ENCODE assay signal across 20 mouse cellular contexts in genomic region chr2:180087472-180087871, GRCm38 (mm10). TPM values are rescaled to one million over a fixed set of nuclear protein-coding genes. Genes with fewer than 3 reads are reported as not detected.
DNase-seq lines count a peak whose midpoint lies in the region; ATAC-seq and TF ChIP-seq lines count a peak whose summit lies in the region.
"Had no signal": no experiment of that assay in that cellular context is flagged by ENCODE, and none has a peak within 500 bp of the region (broad histone marks: within the 10 kb centered on the region; RNA-seq: fewer than 3 reads in every experiment).

No protein-coding gene starts in this region.

- no peaks in the 10 kb centered on the region for H3K27me3 ChIP-seq in kidney, postnatal 0 days (ENCODE audit: insufficient read depth, low read length)
- no peaks in the 10 kb centered on the region for H3K27me3 ChIP-seq in kidney, embryonic 16.5 days (ENCODE audit: insufficient read depth, low read length)
- H3K27me3 ChIP-seq in lung, postnatal 0 days (replicated peaks; ENCODE audit: insufficient read depth, low read length), result no peaks in the 10 kb centered on the region
- H3K27me3 ChIP-seq in stomach, postnatal 0 days (ENCODE audit: control insufficient read depth, insufficient read depth, low read length), result no peaks in the 10 kb centered on the region
- H3K27me3 ChIP-seq: embryonic facial prominence, embryonic 13.5 days; hindbrain, embryonic 15.5 days; lung, embryonic 15.5 days had no signal

- no peak overlapping the region for H3K9ac ChIP-seq in kidney, postnatal 0 days (ENCODE audit: low read depth, low read length)
- no peak overlapping the region for H3K9ac ChIP-seq in kidney, embryonic 16.5 days (replicated peaks; ENCODE audit: low read length)
- H3K9ac ChIP-seq in lung, postnatal 0 days (replicated peaks; ENCODE audit: low read depth), result no peak overlapping the region
- no peak overlapping the region for H3K9ac ChIP-seq in stomach, postnatal 0 days (ENCODE audit: low read length)
- H3K9ac ChIP-seq: embryonic facial prominence, embryonic 13.5 days; hindbrain, embryonic 15.5 days; limb, embryonic 13.5 days; lung, embryonic 15.5 days had no signal

- H3K9me3 ChIP-seq in kidney, postnatal 0 days (replicated peaks; ENCODE audit: low read length), result no peaks in the 10 kb centered on the region
- H3K9me3 ChIP-seq in kidney, embryonic 16.5 days (ENCODE audit: low read length), result peaks cover 3% of the 10 kb centered on the region; the same call in 1 of the 2 replicates
- H3K9me3 ChIP-seq in lung, postnatal 0 days (ENCODE audit: low read length), result no peaks in the 10 kb centered on the region
- H3K9me3 ChIP-seq in stomach, postnatal 0 days (ENCODE audit: control insufficient read depth, low read length), result no peaks in the 10 kb centered on the region
- H3K9me3 ChIP-seq: embryonic facial prominence, embryonic 13.5 days; hindbrain, embryonic 15.5 days; limb, embryonic 13.5 days; lung, embryonic 15.5 days had no signal

- no peak for TF ChIP-seq EP300 in lung, postnatal 0 days (IDR thresholded peaks at IDR 0.05)
- TF ChIP-seq EP300 in stomach, postnatal 0 days (optimal IDR thresholded peaks at IDR 0.05), result no peak

- 90% methylated on average over 4 of the region's 4 CpGs for WGBS in kidney, postnatal 0 days
- WGBS in kidney, embryonic 16.5 days, result 78% methylated on average over 4 of the region's 4 CpGs
- 85% methylated on average over 4 of the region's 4 CpGs for WGBS in lung, postnatal 0 days
- WGBS in stomach, postnatal 0 days, result 87% methylated on average over 4 of the region's 4 CpGs

- H3K36me3 ChIP-seq in kidney, postnatal 0 days (ENCODE audit: insufficient read depth, low read length), result 0 out of 2 replicates have a peak, but pooled peaks cover 4% of the 10 kb centered on the region
- H3K36me3 ChIP-seq in kidney, embryonic 16.5 days (ENCODE audit: insufficient read depth, low read length), result peaks cover 9% of the 10 kb centered on the region
- H3K36me3 ChIP-seq in lung, postnatal 0 days (ENCODE audit: insufficient read depth, low read length), result no peaks in the 10 kb centered on the region
- H3K36me3 ChIP-seq in stomach, postnatal 0 days (ENCODE audit: control insufficient read depth, insufficient read depth, low read length), result peaks cover 4% of the 10 kb centered on the region; the same call in 1 of the 2 replicates
- H3K36me3 ChIP-seq: lung, embryonic 15.5 days had no signal

- no peak for DNase-seq in kidney, postnatal 0 days (ENCODE audit: low spot score)
- DNase-seq in lung, postnatal 0 days (ENCODE audit: low spot score), result no peak
- DNase-seq in lung, postnatal 25 days (ENCODE audit: low spot score), result no peak
- DNase-seq in ZHBTc4 (ENCODE audit: low read depth, low spot score), result peak; percentile 45
- DNase-seq in stomach, postnatal 0 days (ENCODE audit: low spot score), result no peak
- no peak for DNase-seq in heart, postnatal 36 days
- DNase-seq: adrenal gland, postnatal 14 days; cerebellum, adult 2 months; heart, postnatal 10 days; kidney, adult 9 months; right cerebral cortex, postnatal 14 days; thymus, postnatal 14 days had no signal

- ATAC-seq in kidney, postnatal 0 days (replicated peaks; ENCODE audit: low FRiP score, low read depth), result no peak
- ATAC-seq in kidney, embryonic 16.5 days (ENCODE audit: low FRiP score, low TSS enrichment), result no peak
- ATAC-seq in lung, postnatal 0 days, result no peak
- ATAC-seq in stomach, postnatal 0 days (ENCODE audit: low FRiP score, low TSS enrichment), result no peak
- ATAC-seq: activated CD4-positive, CD25-positive, alpha-beta regulatory T cell, adult 4 months had no signal

- no peaks in the 10 kb centered on the region for H3K4me1 ChIP-seq in kidney, postnatal 0 days (replicated peaks; ENCODE audit: insufficient read depth, low read length)
- peaks cover 20% of the 10 kb centered on the region for H3K4me1 ChIP-seq in kidney, embryonic 16.5 days (ENCODE audit: insufficient read depth, low read length)
- H3K4me1 ChIP-seq in lung, postnatal 0 days (ENCODE audit: insufficient read depth, low read depth, low read length), result no peaks in the 10 kb centered on the region
- no peaks in the 10 kb centered on the region for H3K4me1 ChIP-seq in stomach, postnatal 0 days (replicated peaks; ENCODE audit: control insufficient read depth, insufficient read depth)
- H3K4me1 ChIP-seq: lung, embryonic 15.5 days had no signal

- peak; percentile 30; the same call in 1 of the 2 replicates for TF ChIP-seq CTCF in kidney, postnatal 0 days (IDR thresholded peaks at IDR 0.05; ENCODE audit: low read depth)
- TF ChIP-seq CTCF in lung, postnatal 0 days (IDR thresholded peaks at IDR 0.05), result peak; percentile 39
- TF ChIP-seq CTCF in stomach, postnatal 0 days (IDR thresholded peaks at IDR 0.05; ENCODE audit: low read depth), result peak; percentile 47

- no peak overlapping the region for H3K27ac ChIP-seq in kidney, postnatal 0 days
- no peak overlapping the region for H3K27ac ChIP-seq in kidney, embryonic 16.5 days (ENCODE audit: low read length)
- H3K27ac ChIP-seq in lung, postnatal 0 days (ENCODE audit: low read length), result no peak overlapping the region
- H3K27ac ChIP-seq in stomach, postnatal 0 days (replicated peaks), result no peak overlapping the region
- H3K27ac ChIP-seq: embryonic facial prominence, embryonic 13.5 days; hindbrain, embryonic 15.5 days; limb, embryonic 13.5 days; lung, embryonic 15.5 days had no signal

- no peak overlapping the region for H3K4me3 ChIP-seq in kidney, postnatal 0 days (replicated peaks; ENCODE audit: low read depth, low read length)
- no peak overlapping the region for H3K4me3 ChIP-seq in kidney, embryonic 16.5 days (ENCODE audit: low read length)
- H3K4me3 ChIP-seq in lung, postnatal 0 days (ENCODE audit: low read depth, low read length), result no peak overlapping the region
- H3K4me3 ChIP-seq in stomach, postnatal 0 days (ENCODE audit: low read depth, low read length), result no peak overlapping the region
- H3K4me3 ChIP-seq: embryonic facial prominence, embryonic 13.5 days; hindbrain, embryonic 15.5 days; limb, embryonic 13.5 days; lung, embryonic 15.5 days had no signal

- intact Hi-C loops in heart, postnatal 36 days (cut with DNase I), result no loop called here

- no peak overlapping the region for H3K4me2 ChIP-seq in kidney, postnatal 0 days (ENCODE audit: low read length)
- no peak overlapping the region for H3K4me2 ChIP-seq in kidney, embryonic 16.5 days (replicated peaks; ENCODE audit: low read depth, low read length)
- no peak overlapping the region for H3K4me2 ChIP-seq in lung, postnatal 0 days (replicated peaks; ENCODE audit: low read depth, low read length)
- no peak overlapping the region for H3K4me2 ChIP-seq in stomach, postnatal 0 days (replicated peaks; ENCODE audit: low read depth)
- H3K4me2 ChIP-seq: embryonic facial prominence, embryonic 13.5 days; hindbrain, embryonic 15.5 days; limb, embryonic 13.5 days; lung, embryonic 15.5 days had no signal

RNA-seq across cellular contexts. Expression of gene Hrh3, which starts 16.8 kb away (rescaled TPM):
- polyA plus RNA-seq in kidney, postnatal 0 days (2015; fragmentation: Nextera tagmentation; extraction: Ambion mirVana), result not detected in 2 replicates
- not detected in 2 replicates for polyA plus RNA-seq in kidney, embryonic 16.5 days (2015; fragmentation: Nextera tagmentation; extraction: Ambion mirVana)
- polyA plus RNA-seq in lung, postnatal 0 days (2015; fragmentation: Nextera tagmentation; extraction: Ambion mirVana), result 0.14 TPM in 1 of 2 replicates, not detected in the other
- 0.05 TPM in 1 of 2 replicates, not detected in the other for polyA plus RNA-seq in stomach, postnatal 0 days (2015; fragmentation: Nextera tagmentation; extraction: Ambion mirVana)
- under 1 TPM in 1 of 2 experiments, not detected in 1; 0.19 TPM for total RNA-seq in heart, postnatal 36 days (2021)
- total RNA-seq: adrenal gland, postnatal 14 days; gastrocnemius, adult 18-20 months; heart, postnatal 10 days; megakaryocyte-erythroid progenitor cell, adult 5-6 weeks had no signal
- polyA plus RNA-seq: activated CD4-positive, CD25-positive, alpha-beta regulatory T cell, adult 4 months; limb, embryonic 13.5 days; lung, embryonic 15.5 days had no signal

RNA-seq across cellular contexts. Expression of gene Mtg2, which starts 17.1 kb away (rescaled TPM):
- 18.6 and 19.3 TPM in 2 replicates for polyA plus RNA-seq in kidney, postnatal 0 days (2015; fragmentation: Nextera tagmentation; extraction: Ambion mirVana)
- polyA plus RNA-seq in kidney, embryonic 16.5 days (2015; fragmentation: Nextera tagmentation; extraction: Ambion mirVana), result 27.3 and 29.6 TPM in 2 replicates
- 18.7 and 18.9 TPM in 2 replicates for polyA plus RNA-seq in lung, postnatal 0 days (2015; fragmentation: Nextera tagmentation; extraction: Ambion mirVana)
- polyA plus RNA-seq in stomach, postnatal 0 days (2015; fragmentation: Nextera tagmentation; extraction: Ambion mirVana), result 13.9 and 14.0 TPM in 2 replicates
- total RNA-seq in heart, postnatal 36 days (2021), result 10 to 100 TPM; 27.1 to 30.0 TPM

RNA-seq across cellular contexts. Expression of gene Osbpl2, which starts 31.6 kb away (rescaled TPM):
- 33.4 and 34.7 TPM in 2 replicates for polyA plus RNA-seq in kidney, postnatal 0 days (2015; fragmentation: Nextera tagmentation; extraction: Ambion mirVana)
- 35.2 and 36.3 TPM in 2 replicates for polyA plus RNA-seq in kidney, embryonic 16.5 days (2015; fragmentation: Nextera tagmentation; extraction: Ambion mirVana)
- 35.3 and 36.1 TPM in 2 replicates for polyA plus RNA-seq in lung, postnatal 0 days (2015; fragmentation: Nextera tagmentation; extraction: Ambion mirVana)
- polyA plus RNA-seq in stomach, postnatal 0 days (2015; fragmentation: Nextera tagmentation; extraction: Ambion mirVana), result 46.4 and 50.4 TPM in 2 replicates
- total RNA-seq in heart, postnatal 36 days (2021), result 10 to 100 TPM; 36.0 to 36.2 TPM

RNA-seq across cellular contexts. Expression of gene Ss18l1, which starts 45.2 kb away (rescaled TPM):
- polyA plus RNA-seq in kidney, postnatal 0 days (2015; fragmentation: Nextera tagmentation; extraction: Ambion mirVana), result 3.9 and 4.2 TPM in 2 replicates
- 7.0 and 7.4 TPM in 2 replicates for polyA plus RNA-seq in kidney, embryonic 16.5 days (2015; fragmentation: Nextera tagmentation; extraction: Ambion mirVana)
- 2.0 and 2.4 TPM in 2 replicates for polyA plus RNA-seq in lung, postnatal 0 days (2015; fragmentation: Nextera tagmentation; extraction: Ambion mirVana)
- polyA plus RNA-seq in stomach, postnatal 0 days (2015; fragmentation: Nextera tagmentation; extraction: Ambion mirVana), result 1.4 TPM in 2 replicates
- 1 to 10 TPM; 2.0 to 2.4 TPM for total RNA-seq in heart, postnatal 36 days (2021)

RNA-seq across cellular contexts. Expression of gene Psma7, which starts 45.2 kb away (rescaled TPM):
- 641 and 676 TPM in 2 replicates for polyA plus RNA-seq in kidney, postnatal 0 days (2015; fragmentation: Nextera tagmentation; extraction: Ambion mirVana)
- polyA plus RNA-seq in kidney, embryonic 16.5 days (2015; fragmentation: Nextera tagmentation; extraction: Ambion mirVana), result 619 and 638 TPM in 2 replicates
- 334 and 385 TPM in 2 replicates for polyA plus RNA-seq in lung, postnatal 0 days (2015; fragmentation: Nextera tagmentation; extraction: Ambion mirVana)
- polyA plus RNA-seq in stomach, postnatal 0 days (2015; fragmentation: Nextera tagmentation; extraction: Ambion mirVana), result 469 and 490 TPM in 2 replicates
- 100 to 1,000 TPM; 166 to 176 TPM for total RNA-seq in heart, postnatal 36 days (2021)
